Mouse (Mus musculus): ENCODE measurements around the gene Aldh5a1. TPM values are rescaled to one million over a fixed set of nuclear protein-coding genes. Genes with fewer than 3 reads are reported as not detected.

The Aldh5a1 gene
- polyA plus RNA-seq, 1 experiment, result 1.1 TPM

- no peak overlapping the region for H3ac ChIP-seq (ENCODE audit: control insufficient read depth, insufficient read length, low read depth)
- no peak overlapping the region for H3K4me3 ChIP-seq (ENCODE audit: insufficient read depth, poor library complexity, severe bottlenecking)
- H3K36me3 ChIP-seq (ENCODE audit: control insufficient read depth, insufficient read depth), result no peaks in the 10 kb centered on the region
- no peaks in the 10 kb centered on the region for H3K79me2 ChIP-seq (ENCODE audit: control insufficient read depth, insufficient read depth)
- TF ChIP-seq MAX (IDR thresholded peaks at IDR 0.05) (no peak), FOSL1 (IDR thresholded peaks at IDR 0.05; ENCODE audit: insufficient read depth, low read length, poor library complexity, severe bottlenecking) (no peak), MYOD1 (IDR thresholded peaks at IDR 0.05; ENCODE audit: control insufficient read depth, insufficient read length, low read depth) (no peak), CEBPB (IDR thresholded peaks at IDR 0.05; ENCODE audit: low read depth) (no peak), CTCF (IDR thresholded peaks at IDR 0.05; ENCODE audit: control insufficient read depth, insufficient read depth, insufficient read length) (no peak), MYOG (IDR thresholded peaks at IDR 0.05; ENCODE audit: control insufficient read depth, extremely low read depth, insufficient read length) (no peak), USF1 (IDR thresholded peaks at IDR 0.05; ENCODE audit: low read depth) (no peak)
- H3K27me3 ChIP-seq (ENCODE audit: control insufficient read depth, insufficient read depth, insufficient read length), result no peaks in the 10 kb centered on the region
- no peaks in the 10 kb centered on the region for H3K79me3 ChIP-seq (ENCODE audit: low read depth)
These were observed 43.6 kb downstream of the Aldh5a1 start for GRCm38 (mm10) chr13:24893880-24894279.

- Histone ChIP-seq H3K4me3 (ENCODE audit: insufficient read depth, poor library complexity, severe bottlenecking) (no peak overlapping the region), H3K79me2 (ENCODE audit: control insufficient read depth, insufficient read depth) (no peaks in the 10 kb centered on the region), H3K27me3 (ENCODE audit: control insufficient read depth, insufficient read depth, insufficient read length) (no peaks in the 10 kb centered on the region), H3K36me3 (ENCODE audit: control insufficient read depth, insufficient read depth) (no peaks in the 10 kb centered on the region), H3ac (ENCODE audit: control insufficient read depth, insufficient read length, low read depth) (no peak overlapping the region), H3K79me3 (ENCODE audit: low read depth) (no peaks in the 10 kb centered on the region)
- TF ChIP-seq MYOG (IDR thresholded peaks at IDR 0.05; ENCODE audit: control insufficient read depth, extremely low read depth, insufficient read length) (no peak), FOSL1 (IDR thresholded peaks at IDR 0.05; ENCODE audit: insufficient read depth, low read length, poor library complexity, severe bottlenecking) (no peak), USF1 (IDR thresholded peaks at IDR 0.05; ENCODE audit: low read depth) (no peak), MYOD1 (IDR thresholded peaks at IDR 0.05; ENCODE audit: control insufficient read depth, insufficient read length, low read depth) (no peak), MAX (IDR thresholded peaks at IDR 0.05) (no peak), CEBPB (IDR thresholded peaks at IDR 0.05; ENCODE audit: low read depth) (no peak), CTCF (IDR thresholded peaks at IDR 0.05; ENCODE audit: control insufficient read depth, insufficient read depth, insufficient read length) (no peak)
These were observed 44.9 kb downstream of the Aldh5a1 start for GRCm38 (mm10) chr13:24892516-24892915.

GRCm38 (mm10) chr13:24889554-24889953 is 47.9 kb downstream of the Aldh5a1 start:
- Histone ChIP-seq H3K36me3 (ENCODE audit: control insufficient read depth, insufficient read depth) (no peaks in the 10 kb centered on the region), H3K27me3 (ENCODE audit: control insufficient read depth, insufficient read depth, insufficient read length) (no peaks in the 10 kb centered on the region), H3ac (ENCODE audit: control insufficient read depth, insufficient read length, low read depth) (no peak overlapping the region), H3K79me2 (ENCODE audit: control insufficient read depth, insufficient read depth) (no peaks in the 10 kb centered on the region), H3K79me3 (ENCODE audit: low read depth) (no peaks in the 10 kb centered on the region), H3K4me3 (ENCODE audit: insufficient read depth, poor library complexity, severe bottlenecking) (no peak overlapping the region)
- no peak for TF ChIP-seq USF1 (IDR thresholded peaks at IDR 0.05; ENCODE audit: low read depth)
- TF ChIP-seq MAX (IDR thresholded peaks at IDR 0.05), result no peak
- TF ChIP-seq MYOD1 (IDR thresholded peaks at IDR 0.05; ENCODE audit: control insufficient read depth, insufficient read length, low read depth), result no peak
- TF ChIP-seq FOSL1 (IDR thresholded peaks at IDR 0.05; ENCODE audit: insufficient read depth, low read length, poor library complexity, severe bottlenecking), result no peak
- no peak for TF ChIP-seq MYOG (IDR thresholded peaks at IDR 0.05; ENCODE audit: control insufficient read depth, extremely low read depth, insufficient read length)
- TF ChIP-seq CEBPB (IDR thresholded peaks at IDR 0.05; ENCODE audit: low read depth), result no peak
- no peak for TF ChIP-seq CTCF (IDR thresholded peaks at IDR 0.05; ENCODE audit: control insufficient read depth, insufficient read depth, insufficient read length)

GRCm38 (mm10) chr13:24882411-24882810 is 55.0 kb downstream of the Aldh5a1 start:
- TF ChIP-seq CEBPB (IDR thresholded peaks at IDR 0.05; ENCODE audit: low read depth) (no peak), MAX (IDR thresholded peaks at IDR 0.05) (no peak), MYOG (IDR thresholded peaks at IDR 0.05; ENCODE audit: control insufficient read depth, extremely low read depth, insufficient read length) (no peak), USF1 (IDR thresholded peaks at IDR 0.05; ENCODE audit: low read depth) (no peak)
- H3K36me3 ChIP-seq (ENCODE audit: control insufficient read depth, insufficient read depth), result no peaks in the 10 kb centered on the region
- no peaks in the 10 kb centered on the region for H3K79me2 ChIP-seq (ENCODE audit: control insufficient read depth, insufficient read depth)
- no peak overlapping the region for H3ac ChIP-seq (ENCODE audit: control insufficient read depth, insufficient read length, low read depth)
- no peaks in the 10 kb centered on the region for H3K79me3 ChIP-seq (ENCODE audit: low read depth)
- no peak overlapping the region for H3K4me3 ChIP-seq (ENCODE audit: insufficient read depth, poor library complexity, severe bottlenecking)
- H3K27me3 ChIP-seq (ENCODE audit: control insufficient read depth, insufficient read depth, insufficient read length), result no peaks in the 10 kb centered on the region

GRCm38 (mm10) chr13:24880704-24881103 is 56.8 kb downstream of the Aldh5a1 start:
- Histone ChIP-seq H3K4me3 (ENCODE audit: insufficient read depth, poor library complexity, severe bottlenecking) (no peak overlapping the region), H3K36me3 (ENCODE audit: control insufficient read depth, insufficient read depth) (no peaks in the 10 kb centered on the region), H3ac (ENCODE audit: control insufficient read depth, insufficient read length, low read depth) (no peak overlapping the region), H3K79me3 (ENCODE audit: low read depth) (no peaks in the 10 kb centered on the region), H3K27me3 (ENCODE audit: control insufficient read depth, insufficient read depth, insufficient read length) (no peaks in the 10 kb centered on the region), H3K79me2 (ENCODE audit: control insufficient read depth, insufficient read depth) (no peaks in the 10 kb centered on the region)
- TF ChIP-seq CTCF (IDR thresholded peaks at IDR 0.05; ENCODE audit: control insufficient read depth, insufficient read depth, insufficient read length) (no peak), FOSL1 (IDR thresholded peaks at IDR 0.05; ENCODE audit: insufficient read depth, low read length, poor library complexity, severe bottlenecking) (no peak), MYOG (IDR thresholded peaks at IDR 0.05; ENCODE audit: control insufficient read depth, extremely low read depth, insufficient read length) (no peak), MAX (IDR thresholded peaks at IDR 0.05) (no peak), CEBPB (IDR thresholded peaks at IDR 0.05; ENCODE audit: low read depth) (no peak), USF1 (IDR thresholded peaks at IDR 0.05; ENCODE audit: low read depth) (no peak), MYOD1 (IDR thresholded peaks at IDR 0.05; ENCODE audit: control insufficient read depth, insufficient read length, low read depth) (no peak)

GRCm38 (mm10) chr13:24880208-24880607 is 57.3 kb downstream of the Aldh5a1 start:
- no peaks in the 10 kb centered on the region for H3K79me2 ChIP-seq (ENCODE audit: control insufficient read depth, insufficient read depth)
- H3K27me3 ChIP-seq (ENCODE audit: control insufficient read depth, insufficient read depth, insufficient read length), result no peaks in the 10 kb centered on the region
- H3K4me3 ChIP-seq (ENCODE audit: insufficient read depth, poor library complexity, severe bottlenecking), result no peak overlapping the region
- H3K36me3 ChIP-seq (ENCODE audit: control insufficient read depth, insufficient read depth), result no peaks in the 10 kb centered on the region
- no peak overlapping the region for H3ac ChIP-seq (ENCODE audit: control insufficient read depth, insufficient read length, low read depth)
- H3K79me3 ChIP-seq (ENCODE audit: low read depth), result no peaks in the 10 kb centered on the region
- TF ChIP-seq USF1 (IDR thresholded peaks at IDR 0.05; ENCODE audit: low read depth) (no peak), FOSL1 (IDR thresholded peaks at IDR 0.05; ENCODE audit: insufficient read depth, low read length, poor library complexity, severe bottlenecking) (no peak), MAX (IDR thresholded peaks at IDR 0.05) (no peak), CEBPB (IDR thresholded peaks at IDR 0.05; ENCODE audit: low read depth) (no peak), CTCF (IDR thresholded peaks at IDR 0.05; ENCODE audit: control insufficient read depth, insufficient read depth, insufficient read length) (no peak), MYOG (IDR thresholded peaks at IDR 0.05; ENCODE audit: control insufficient read depth, extremely low read depth, insufficient read length) (no peak), MYOD1 (IDR thresholded peaks at IDR 0.05; ENCODE audit: control insufficient read depth, insufficient read length, low read depth) (no peak)

Measured in C2C12 (cell line).